Mouse (Mus musculus) myocyte (in vitro differentiated cells): Measurements from ENCODE around the gene Rad51b. TPM values are rescaled to one million over a fixed set of nuclear protein-coding genes. Genes with fewer than 3 reads are reported as not detected.

Source experiments
- H3K27me3 ChIP-seq: one replicate; pipeline ENCODE4 v1.6.1; 2011; ENCODE audit not compliant: control insufficient read depth, insufficient read depth, insufficient read length
- H3K36me3 ChIP-seq: one replicate; pipeline ENCODE4 v1.6.1; 2011; ENCODE audit not compliant: control insufficient read depth, insufficient read depth
- H3K4me2 ChIP-seq: one replicate; pipeline ENCODE4 v1.6.1; 2011; ENCODE audit warnings: low read depth, control low read depth
- H3K4me3 ChIP-seq: one replicate; pipeline ENCODE4 v1.5.1; 2011; ENCODE audit warnings: mild to moderate bottlenecking, control low read depth, moderate library complexity
- H3K79me2 ChIP-seq: one replicate; pipeline ENCODE4 v1.6.1; 2011; ENCODE audit not compliant: control insufficient read depth, insufficient read depth
- H3ac ChIP-seq: one replicate; pipeline ENCODE4 v1.6.1; 2011; ENCODE audit not compliant: control insufficient read depth, insufficient read length
- CEBPB ChIP-seq: IDR thresholded peaks from 2 replicates; pipeline ENCODE4 v1.6.1; 2011; ENCODE audit warnings: mild to moderate bottlenecking, moderate library complexity; ENCODE audit not compliant: poor library complexity, insufficient read depth, severe bottlenecking
- E2F4 ChIP-seq: IDR thresholded peaks from one replicate; pipeline ENCODE4 v1.6.1; 2011; ENCODE audit warnings: mild to moderate bottlenecking, control low read depth, moderate library complexity; ENCODE audit not compliant: insufficient read depth
- MAX ChIP-seq: IDR thresholded peaks from one replicate; pipeline ENCODE4 v1.6.1; 2011; ENCODE audit warnings: low read depth, mild to moderate bottlenecking, control low read depth
- MYOD1 ChIP-seq, 3 experiments: IDR thresholded peaks; one replicate each; pipeline ENCODE4 v1.6.1; 2011; ENCODE audit warnings: control low read depth in 2 of 3, low read depth in 2 of 3, mild to moderate bottlenecking in 2 of 3, moderate library complexity in 1 of 3; ENCODE audit not compliant: insufficient read length in 2 of 3, control insufficient read depth in 1 of 3
- MYOG ChIP-seq, 3 experiments: IDR thresholded peaks; one replicate each; pipeline ENCODE4 v1.6.1; 2011; ENCODE audit warnings: control low read depth in 2 of 3, low read depth in 2 of 3, mild to moderate bottlenecking in 2 of 3; ENCODE audit not compliant: insufficient read length in 2 of 3, control insufficient read depth in 1 of 3, insufficient read depth in 1 of 3
- POLR2A ChIP-seq: IDR thresholded peaks from one replicate; pipeline ENCODE4 v1.6.1; 2011; ENCODE audit warnings: low read depth, mild to moderate bottlenecking, control low read depth, moderate library complexity; ENCODE audit not compliant: insufficient read length
- POLR2AphosphoS2 ChIP-seq: IDR thresholded peaks from one replicate; pipeline ENCODE4 v1.6.1; 2011; ENCODE audit warnings: low read depth, control low read depth; ENCODE audit not compliant: insufficient read length
- REST ChIP-seq: IDR thresholded peaks from one replicate; pipeline ENCODE4 v1.6.1; 2011; ENCODE audit warnings: mild to moderate bottlenecking, control low read depth, moderate library complexity; ENCODE audit not compliant: insufficient read depth, insufficient read length
- SRF ChIP-seq: IDR thresholded peaks from one replicate; pipeline ENCODE4 v1.6.1; 2011; ENCODE audit warnings: low read depth; ENCODE audit not compliant: control insufficient read depth, insufficient read length
- TCF12 ChIP-seq: IDR thresholded peaks from one replicate; pipeline ENCODE4 v1.6.1; 2011; ENCODE audit warnings: mild to moderate bottlenecking, control low read depth; ENCODE audit not compliant: poor library complexity, insufficient read depth, severe bottlenecking
- TCF3 ChIP-seq: IDR thresholded peaks from one replicate; pipeline ENCODE4 v1.6.1; 2011; ENCODE audit warnings: low read depth, control low read depth; ENCODE audit not compliant: insufficient read length
- USF1 ChIP-seq: IDR thresholded peaks from one replicate; pipeline ENCODE4 v1.6.1; 2011; ENCODE audit warnings: low read depth, mild to moderate bottlenecking, control low read depth, moderate library complexity
- polyA plus RNA-seq: library from polyadenylated mRNA; unstranded; fragments of >200 nt; fragmentation: generic; extraction: Trizol; gene quantifications from one replicate; pipeline ENCODE4 v1.2.1, GENCODE M21; 2012; ENCODE audit warnings: missing spikeins

The Rad51b gene
- polyA plus RNA-seq, 1 experiment: 1.8 TPM

DNA sequence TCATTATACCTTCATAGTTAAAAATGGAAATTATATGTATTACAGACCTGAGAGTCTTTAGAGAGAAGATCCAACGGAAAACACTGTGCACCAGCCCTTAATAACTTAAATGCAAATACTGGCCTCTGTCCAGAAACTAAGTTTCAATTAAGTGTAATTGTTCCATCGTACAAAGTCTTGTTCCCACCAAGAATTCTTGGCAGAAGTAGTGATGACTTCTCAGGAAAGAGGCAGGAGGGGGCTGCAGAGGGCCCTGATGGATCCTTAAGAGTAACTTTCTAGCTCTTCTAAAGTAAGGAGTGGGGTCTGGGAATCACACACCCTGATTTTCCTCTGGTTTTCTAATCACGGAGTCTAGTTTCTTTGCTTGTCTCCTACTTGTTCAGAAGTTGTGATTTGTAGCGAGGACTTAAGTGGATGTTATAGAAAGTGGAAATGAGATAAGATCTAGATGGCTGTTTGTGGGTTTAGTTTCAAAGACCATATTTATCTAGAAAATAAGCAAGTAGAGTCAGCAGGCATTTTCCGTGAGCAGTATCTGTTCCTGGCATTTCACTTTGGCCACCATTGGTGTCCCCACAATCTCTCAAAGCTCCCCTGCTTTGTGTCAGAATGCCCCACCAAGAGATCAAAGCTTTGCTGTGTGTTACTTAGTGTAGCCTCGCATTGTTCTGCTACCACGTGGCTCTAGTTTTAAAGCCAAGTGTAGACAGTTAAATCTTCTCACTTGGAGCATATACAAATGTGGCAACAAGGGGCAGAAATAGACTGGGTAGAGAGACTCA, 132.6 kb downstream of the Rad51b start:
- no peak overlapping the region for H3K4me2 ChIP-seq
- H3K4me3 ChIP-seq: no peak overlapping the region
- H3K27me3 ChIP-seq: no peaks in the 10 kb centered on the region
- no peaks in the 10 kb centered on the region for H3K79me2 ChIP-seq
- TF ChIP-seq E2F4 (no peak), MYOD1 (IDR thresholded peaks at IDR 0.05; ENCODE audit: control insufficient read depth in 1 of 3, insufficient read length in 2 of 3, low read depth in 2 of 3) (no peak), MAX (no peak), REST (no peak), POLR2AphosphoS2 (no peak), SRF (no peak), TCF3 (no peak), POLR2A (no peak), USF1 (no peak), MYOG (IDR thresholded peaks at IDR 0.05; ENCODE audit: control insufficient read depth in 1 of 3, insufficient read depth in 1 of 3, insufficient read length in 2 of 3, low read depth in 2 of 3) (no peak)
- no peaks in the 10 kb centered on the region for H3K36me3 ChIP-seq
- no peak overlapping the region for H3ac ChIP-seq

- Histone ChIP-seq H3K4me3 (no peak overlapping the region), H3ac (no peak overlapping the region)
These were observed 134.1 kb downstream of the Rad51b start for GRCm38 (mm10) chr12:79431138-79431537.

DNA sequence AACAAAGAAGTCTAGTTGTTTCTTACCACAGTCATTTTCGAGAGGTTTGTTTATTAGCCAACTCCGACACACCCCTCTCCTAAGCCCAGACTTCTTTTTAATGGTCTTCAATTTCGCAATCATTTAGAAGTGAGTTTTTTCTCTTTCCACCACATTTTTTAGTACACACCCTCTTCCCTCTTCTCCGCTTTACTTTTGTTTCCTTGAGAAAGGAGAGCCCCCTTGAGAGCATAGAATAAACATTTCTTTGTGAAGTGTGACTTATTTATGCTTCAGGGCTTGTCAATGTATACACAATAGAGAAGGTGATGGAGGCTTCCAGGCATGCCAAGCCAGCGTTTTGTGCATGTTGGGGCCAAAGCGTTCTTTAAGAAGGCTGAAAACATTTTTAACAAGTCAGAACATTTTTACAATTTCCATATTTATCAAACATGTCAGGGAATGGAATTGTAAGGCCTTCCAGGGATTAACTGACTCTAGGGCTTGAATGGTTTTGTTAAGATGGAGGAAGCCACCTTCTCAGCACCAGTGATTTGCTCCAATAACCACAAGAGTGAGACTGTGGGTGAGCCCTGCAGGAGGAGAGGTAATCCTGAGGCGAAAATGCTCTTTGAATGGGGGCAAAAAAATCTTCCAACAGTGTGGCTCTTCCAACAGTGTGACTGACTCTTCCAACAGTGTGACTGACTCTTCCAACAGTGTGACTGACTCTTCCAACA, 136.8 kb downstream of the Rad51b start:
- Histone ChIP-seq H3K4me3 (no peak overlapping the region), H3ac (no peak overlapping the region), H3K79me2 (no peaks in the 10 kb centered on the region), H3K27me3 (no peaks in the 10 kb centered on the region), H3K36me3 (no peaks in the 10 kb centered on the region), H3K4me2 (peak overlapping the region; percentile 20)
- TF ChIP-seq CEBPB (peak; percentile 94), POLR2A (no peak)

More at GRCm38 (mm10) chr12:79431138-79431537, 134.1 kb downstream of the Rad51b start:
- TF ChIP-seq MYOD1 (IDR thresholded peaks at IDR 0.05; ENCODE audit: control insufficient read depth in 1 of 3, insufficient read length in 2 of 3, low read depth in 2 of 3) (no peak), CEBPB (no peak), TCF12 (no peak), TCF3 (no peak), REST (no peak), E2F4 (no peak), POLR2AphosphoS2 (no peak), MAX (no peak), USF1 (no peak), POLR2A (no peak), MYOG (IDR thresholded peaks at IDR 0.05; ENCODE audit: control insufficient read depth in 1 of 3, insufficient read depth in 1 of 3, insufficient read length in 2 of 3, low read depth in 2 of 3) (no peak)
- Histone ChIP-seq H3K27me3 (no peaks in the 10 kb centered on the region), H3K36me3 (no peaks in the 10 kb centered on the region), H3K79me2 (no peaks in the 10 kb centered on the region), H3K4me2 (no peak overlapping the region)

GRCm38 (mm10) chr12:79435474-79435873, 138.4 kb downstream of the Rad51b start:
- Histone ChIP-seq H3K4me2 (no peak overlapping the region), H3K36me3 (no peaks in the 10 kb centered on the region), H3K79me2 (no peaks in the 10 kb centered on the region), H3K27me3 (no peaks in the 10 kb centered on the region), H3ac (no peak overlapping the region), H3K4me3 (no peak overlapping the region)
- TF ChIP-seq TCF12 (no peak), MYOD1 (IDR thresholded peaks at IDR 0.05; ENCODE audit: control insufficient read depth in 1 of 3, insufficient read length in 2 of 3, low read depth in 2 of 3) (no peak), SRF (no peak), CEBPB (no peak), POLR2AphosphoS2 (no peak), USF1 (no peak), MAX (no peak), E2F4 (no peak), TCF3 (no peak), REST (no peak), MYOG (IDR thresholded peaks at IDR 0.05; ENCODE audit: control insufficient read depth in 1 of 3, insufficient read depth in 1 of 3, insufficient read length in 2 of 3, low read depth in 2 of 3) (no peak), POLR2A (no peak)
